Mouse (Mus musculus) liver, postnatal 0 days (tissue): ENCODE measurements around the gene Timp3.

Experiments
- CTCF ChIP-seq: sonication (generic); IDR thresholded peaks from 2 replicates; pipeline ENCODE4 v1.5.1; 2016; ENCODE audit warnings: antibody characterized with exemption, low read depth
- EP300 ChIP-seq: IDR thresholded peaks from 2 replicates; pipeline ENCODE4 v1.6.1; 2016; ENCODE audit warnings: antibody characterized with exemption, low read depth, mild to moderate bottlenecking

GRCm38 (mm10) chr10:86319526-86319925 is 19.4 kb downstream of the Timp3 start:
- no peak for TF ChIP-seq CTCF
- no peak for TF ChIP-seq EP300
